Mouse (Mus musculus) bone marrow, adult 2 months (tissue): ENCODE measurements around the gene Esrrg.

Experiments used
- CTCF ChIP-seq: fragments of 200-500 bp; IDR thresholded peaks from 2 replicates; pipeline ENCODE4 v1.5.1; 2011; ENCODE audit warnings: low read length, control low read depth; ENCODE audit not compliant: control insufficient read depth, insufficient read depth
- POLR2A ChIP-seq: fragments of 200-500 bp; IDR thresholded peaks from 2 replicates; pipeline ENCODE4 v1.6.1; 2011; ENCODE audit warnings: low read depth, mild to moderate bottlenecking, control low read depth, low read length, borderline replicate concordance; ENCODE audit not compliant: control insufficient read depth

DNA sequence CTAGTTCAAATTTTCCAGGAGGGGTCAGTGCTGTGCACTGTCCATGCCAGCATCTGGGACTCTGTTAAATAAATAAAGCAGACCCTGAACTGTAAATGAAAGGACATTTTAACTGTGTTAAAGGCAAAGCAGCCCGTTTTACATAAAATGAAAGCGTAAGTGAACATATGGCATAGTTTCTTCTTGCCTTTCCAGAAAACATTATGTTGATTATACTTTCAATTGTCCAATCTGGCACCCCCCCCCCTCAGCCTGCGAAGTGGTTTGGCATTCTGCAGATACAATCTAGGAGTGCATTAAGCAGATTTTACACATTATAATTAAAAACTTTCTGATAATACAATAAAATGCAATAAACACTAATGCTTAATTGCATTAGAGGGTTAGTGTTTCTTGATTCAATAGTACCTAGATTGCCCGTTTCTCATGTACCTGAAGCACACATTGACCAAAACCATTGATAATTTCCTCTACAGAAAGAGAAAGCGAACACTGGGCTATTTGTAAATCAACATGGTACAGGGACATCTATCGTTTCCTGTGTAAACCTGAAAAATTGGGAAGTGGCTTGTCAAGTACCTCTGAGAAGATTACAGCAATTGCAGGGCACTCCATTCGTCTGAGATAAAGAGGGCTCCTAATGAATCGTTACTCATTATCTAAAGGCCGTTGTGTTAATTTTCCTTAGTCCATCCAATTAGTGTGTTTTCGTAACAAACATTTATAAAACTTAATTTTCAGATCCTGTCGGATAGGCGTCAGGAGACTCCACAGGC is 539.0 kb downstream of the Esrrg start:
- TF ChIP-seq POLR2A (no peak), CTCF (no peak)
